Mouse (Mus musculus): ENCODE data around the gene Dcaf17.

Dcaf17 gene

DNA sequence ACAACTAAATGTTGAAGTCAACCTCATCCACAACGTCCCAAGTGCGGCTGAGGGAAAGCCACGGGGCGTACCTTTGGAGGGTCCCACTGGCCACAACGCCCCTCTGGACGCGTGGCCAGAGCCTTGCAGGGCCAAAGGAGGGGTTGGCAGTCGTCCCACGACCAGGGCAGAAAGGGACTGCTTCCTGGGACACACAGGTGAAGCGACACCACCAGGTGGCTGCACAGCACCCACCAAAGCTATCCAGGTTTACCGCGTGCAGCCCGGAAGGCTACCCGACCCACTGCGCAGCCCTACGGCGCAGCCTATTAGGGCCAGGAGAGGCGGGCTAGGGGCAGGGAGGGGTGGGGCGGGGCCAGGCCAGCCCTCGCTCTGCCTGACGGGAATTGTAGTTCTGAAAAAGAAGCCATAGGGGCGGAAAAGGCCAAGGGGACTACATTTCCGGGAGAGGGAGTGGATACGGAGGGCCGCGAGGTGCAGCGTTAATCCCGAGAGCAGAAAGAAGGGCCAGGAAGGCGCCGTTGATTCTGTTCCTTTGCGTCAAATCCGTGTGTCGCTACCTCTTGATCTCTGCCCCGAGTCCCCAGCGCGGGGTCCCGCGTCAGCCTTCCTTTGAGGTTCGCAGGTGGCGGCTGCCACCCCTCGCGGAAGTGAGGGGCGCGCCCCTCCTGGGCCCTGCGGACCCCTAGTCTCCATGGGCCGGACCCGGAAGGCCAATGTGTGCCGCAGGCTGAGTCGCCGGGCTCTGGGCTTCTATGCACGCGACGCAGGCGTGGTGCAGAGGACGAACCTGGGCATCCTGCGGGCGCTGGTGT is at the start of gene Dcaf17, which contains the start of gene Mettl8:
TSS of gene Dcaf17 (plus strand) at position 29 of the 815 bp plus-strand sequence.
TSS of gene Mettl8 (minus strand) at position 284 of the 815 bp plus-strand sequence.
- peak; percentile 94 to 97 for DNase-seq (ENCODE audit: low spot score in 2 of 2)

DNA sequence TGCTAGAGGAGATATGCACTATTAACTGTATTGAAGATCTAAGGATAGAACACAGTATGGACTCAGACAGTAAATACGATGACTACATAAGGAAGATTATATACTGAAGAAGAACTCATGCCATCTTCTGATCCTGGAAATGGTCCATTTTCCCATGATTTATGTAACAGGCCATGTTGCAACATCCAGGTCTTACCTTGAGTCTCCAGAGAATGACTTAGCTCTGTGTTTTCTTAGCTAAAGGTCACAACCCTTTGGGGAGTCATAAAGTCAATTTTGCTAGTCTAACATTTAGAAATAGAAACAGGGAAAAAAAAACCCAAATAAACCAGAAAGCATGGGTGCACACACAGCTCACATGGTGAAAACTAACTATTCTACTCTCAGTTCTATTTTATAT is 43.3 kb upstream of the Dcaf17 start:
- no peak for DNase-seq (ENCODE audit: low spot score in 2 of 2)

DNA sequence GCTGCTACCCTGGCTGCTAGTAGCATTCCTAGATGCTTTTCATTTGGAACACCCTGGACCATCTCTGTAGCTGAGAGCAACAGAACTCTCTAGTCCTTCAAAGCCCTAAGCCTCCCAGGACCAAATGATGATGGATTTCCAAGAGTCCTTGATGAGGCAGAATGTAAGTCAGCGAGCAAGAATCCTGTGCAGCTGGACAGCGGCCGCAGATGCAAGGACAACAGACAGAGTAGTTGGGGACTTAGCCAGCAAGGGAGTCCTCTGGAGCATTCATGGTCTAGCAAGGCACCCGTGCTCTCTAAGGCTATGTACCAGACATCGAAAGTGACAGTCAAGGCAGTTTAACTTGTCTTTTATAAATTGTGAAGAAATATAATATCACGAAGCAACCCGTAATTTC is 41.6 kb upstream of the Dcaf17 start:
- no peak for DNase-seq (ENCODE audit: low spot score in 2 of 2)

DNA sequence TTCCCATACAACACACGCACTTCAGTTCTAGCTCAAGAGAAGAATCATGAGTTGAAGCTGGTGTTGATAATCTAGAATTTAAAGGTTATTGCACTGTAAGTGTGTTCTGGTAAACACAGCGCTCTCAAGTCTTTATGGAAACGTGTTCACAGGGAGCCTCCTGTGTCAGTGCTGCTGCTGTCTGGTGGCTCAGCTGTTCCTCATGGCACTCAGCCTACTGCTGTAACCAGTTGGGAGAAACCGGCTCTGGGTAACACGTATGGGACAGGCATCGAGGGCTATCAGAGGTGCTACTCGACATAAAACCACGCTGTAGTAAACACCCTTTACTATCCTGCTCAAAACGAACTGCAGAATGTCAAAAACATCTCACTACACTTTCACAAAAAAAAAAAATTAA is 35.9 kb upstream of the Dcaf17 start:
- no peak for DNase-seq (ENCODE audit: low spot score in 2 of 2)

DNA sequence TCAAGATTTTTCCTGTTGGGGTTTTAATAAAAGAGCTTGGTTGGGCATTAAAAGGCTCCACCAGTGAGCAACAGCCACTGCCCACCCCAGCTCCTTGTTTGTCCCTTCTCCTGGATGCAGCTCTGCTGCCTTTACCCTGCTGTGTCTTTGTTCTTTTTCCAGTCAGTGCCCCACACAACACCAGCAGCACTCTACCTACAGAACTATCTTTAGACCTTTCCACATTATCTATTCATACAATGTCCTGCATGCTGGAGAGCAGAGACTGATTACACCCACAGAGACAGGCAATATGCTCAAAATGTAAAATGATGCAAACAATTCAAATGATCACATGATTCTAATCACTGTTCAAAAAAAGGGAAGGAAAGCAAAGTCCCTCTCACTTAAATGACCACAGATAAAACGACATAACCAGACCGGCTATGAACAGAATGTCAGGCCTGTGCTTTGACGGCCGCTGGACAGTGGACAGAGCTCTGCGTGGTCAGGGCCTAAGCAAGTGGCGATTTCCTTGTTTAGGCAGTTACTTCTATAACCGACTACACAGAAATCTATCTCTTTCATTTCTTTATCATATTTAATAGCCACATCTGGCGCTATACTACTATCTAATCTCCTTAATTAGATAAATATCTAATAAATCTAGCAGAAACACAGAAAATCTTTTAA is 35.3 kb upstream of the Dcaf17 start:
- DNase-seq (ENCODE audit: low spot score in 2 of 2): no peak

DNA sequence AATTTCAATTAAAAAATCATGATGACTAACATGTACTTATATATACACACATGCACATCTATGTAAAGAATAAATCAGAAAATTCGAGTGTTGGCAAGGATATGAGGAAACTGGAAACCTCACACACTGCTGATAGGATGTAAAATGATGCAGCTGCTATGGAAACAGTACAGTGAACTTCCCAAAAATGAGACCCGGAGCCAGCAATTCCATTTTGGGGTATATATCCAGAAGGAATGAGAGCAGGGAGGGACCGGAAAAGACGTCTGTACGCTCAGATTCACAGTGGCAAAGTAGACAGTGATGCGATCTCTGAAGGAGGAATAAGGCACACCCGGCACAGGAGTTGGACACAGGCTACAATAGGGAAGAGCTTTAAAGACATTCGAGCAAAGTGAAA is 34.5 kb upstream of the Dcaf17 start:
- DNase-seq (ENCODE audit: low spot score in 2 of 2): no peak

DNA sequence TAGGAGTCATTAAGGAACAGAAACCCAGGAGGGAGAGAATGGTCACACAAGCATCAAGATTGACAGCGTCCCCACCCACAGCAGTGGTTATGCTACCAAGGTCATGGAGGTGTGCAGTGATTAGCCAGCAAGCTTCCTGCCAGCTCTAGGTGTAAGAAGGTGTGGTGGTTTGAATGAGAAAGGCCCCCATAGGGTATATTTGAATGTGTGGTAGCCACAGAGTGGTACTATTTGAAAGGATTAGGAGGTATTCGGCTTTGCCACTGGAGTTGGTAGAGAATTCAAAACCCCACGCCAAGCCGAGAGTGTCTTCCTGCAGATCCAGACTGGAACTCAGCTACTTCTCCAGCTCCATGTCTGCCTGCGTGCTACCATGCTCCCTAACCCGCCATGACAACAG is 32.1 kb upstream of the Dcaf17 start:
- DNase-seq (ENCODE audit: low spot score in 2 of 2): no peak

DNA sequence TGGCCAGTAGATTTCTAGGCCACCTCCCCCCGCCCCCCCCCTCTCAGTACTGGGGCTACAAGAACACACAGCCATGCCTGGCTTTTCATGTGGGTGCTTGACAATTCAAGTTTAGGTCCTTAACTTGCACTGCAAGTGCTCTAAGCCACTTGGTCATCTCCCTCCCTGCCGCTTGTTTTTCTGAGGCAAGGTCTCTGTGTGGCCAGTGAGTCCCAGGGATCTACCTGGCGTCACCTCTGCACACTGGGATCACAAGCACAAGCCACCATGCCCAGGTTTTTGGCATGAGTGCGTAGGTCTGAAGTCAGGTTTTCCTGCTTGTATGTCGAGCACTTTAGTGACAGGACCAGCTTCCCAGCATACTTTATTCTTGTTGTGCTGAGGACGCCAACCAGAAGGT is 31.1 kb upstream of the Dcaf17 start:
- DNase-seq (ENCODE audit: low spot score in 2 of 2): no peak

DNA sequence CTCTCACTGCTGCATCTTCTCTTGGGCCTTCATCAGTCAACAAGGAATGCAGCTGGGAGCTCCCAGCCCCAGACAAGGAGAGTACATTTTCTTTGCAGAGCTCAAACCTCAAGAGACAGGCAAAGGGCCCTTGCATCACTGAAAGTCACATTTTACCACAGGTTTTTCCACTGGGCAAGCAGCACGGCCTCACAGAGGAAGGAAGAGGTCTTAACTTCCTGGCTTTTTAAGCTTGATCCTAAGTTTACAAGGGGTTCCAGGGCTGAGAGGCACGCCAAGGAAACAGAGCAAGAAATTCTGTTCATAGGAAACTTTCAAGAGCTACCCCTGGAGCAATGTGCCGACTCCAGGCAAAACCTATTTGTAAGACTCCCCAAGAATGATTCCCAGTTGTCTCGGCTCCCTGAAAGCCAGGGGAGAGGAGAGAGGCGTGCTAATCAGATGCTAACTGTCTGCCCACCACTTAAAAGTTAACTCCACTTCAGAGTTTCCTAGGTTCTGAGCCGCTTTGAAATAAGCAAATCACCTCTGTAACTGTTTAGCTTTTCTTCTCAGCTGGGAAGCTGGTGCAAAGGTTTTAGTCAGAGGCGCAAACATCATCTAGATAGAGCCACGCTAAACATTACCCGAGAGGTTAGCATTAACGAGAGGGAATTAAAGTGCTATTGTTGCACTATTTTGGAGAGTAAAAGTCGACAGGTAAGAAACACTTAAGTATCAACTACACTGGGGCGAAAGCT is 29.4 kb upstream of the Dcaf17 start:
- DNase-seq (ENCODE audit: low spot score in 2 of 2): no peak

DNA sequence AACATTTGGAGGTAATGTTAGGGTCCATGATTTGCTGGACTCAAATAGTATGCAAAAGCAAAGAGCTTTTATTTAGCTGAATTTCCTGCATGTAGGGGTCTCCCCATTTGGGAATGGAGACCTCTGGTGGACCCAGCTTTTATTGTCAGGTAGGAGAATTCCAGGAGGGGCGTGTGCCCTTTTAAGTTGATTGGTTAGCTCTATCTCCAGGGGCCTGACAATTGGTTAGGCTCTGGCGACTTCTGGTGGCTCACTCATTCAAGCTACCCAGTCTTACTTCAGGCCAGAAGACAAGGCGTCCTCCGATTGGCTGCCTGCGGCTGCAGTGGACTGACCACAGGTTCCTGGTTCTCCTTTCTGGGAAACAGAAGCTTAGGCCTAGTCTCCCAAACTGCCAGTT is 28.3 kb upstream of the Dcaf17 start:
- no peak for DNase-seq (ENCODE audit: low spot score in 2 of 2)

DNA sequence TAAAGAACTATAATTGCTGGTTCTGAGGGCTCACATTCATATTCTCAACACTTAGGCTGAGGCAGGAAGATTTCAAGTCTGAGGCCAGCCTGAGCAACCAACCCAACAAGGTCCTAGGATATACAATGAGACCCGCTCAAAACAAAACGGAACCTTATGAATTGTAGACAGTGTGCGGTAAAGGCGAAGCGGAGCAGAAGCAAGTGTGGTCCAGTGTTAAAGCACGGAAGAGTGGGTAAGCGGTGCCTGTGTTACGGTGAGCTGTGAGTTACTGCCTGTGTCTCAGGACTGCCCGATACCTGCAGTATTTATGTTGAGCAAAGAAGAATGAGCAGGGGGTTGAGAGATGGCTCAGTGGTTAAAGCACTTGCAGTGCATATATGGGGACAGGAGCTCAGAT is 27.5 kb upstream of the Dcaf17 start:
- DNase-seq (ENCODE audit: low spot score in 2 of 2): no peak

DNA sequence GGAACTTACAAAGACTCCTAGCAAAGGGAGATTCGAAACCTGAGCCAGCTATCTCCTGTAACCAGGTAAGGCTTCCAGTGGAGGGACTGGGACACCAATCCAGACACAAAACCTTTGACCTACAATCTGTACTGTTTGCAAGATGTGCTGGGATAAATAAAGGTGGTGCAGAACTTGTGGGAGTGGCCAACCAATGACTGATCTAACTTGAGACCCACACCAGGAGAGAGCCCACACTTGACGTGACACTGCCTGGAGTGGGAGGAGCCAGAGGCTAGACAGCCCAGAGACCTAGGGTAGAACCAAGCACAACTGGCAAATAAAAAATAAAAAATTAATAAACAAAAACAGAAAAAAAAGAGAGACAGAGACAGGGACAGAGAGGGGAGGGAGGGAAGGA is 24.5 kb upstream of the Dcaf17 start:
- no peak for DNase-seq (ENCODE audit: low spot score in 2 of 2)

DNA sequence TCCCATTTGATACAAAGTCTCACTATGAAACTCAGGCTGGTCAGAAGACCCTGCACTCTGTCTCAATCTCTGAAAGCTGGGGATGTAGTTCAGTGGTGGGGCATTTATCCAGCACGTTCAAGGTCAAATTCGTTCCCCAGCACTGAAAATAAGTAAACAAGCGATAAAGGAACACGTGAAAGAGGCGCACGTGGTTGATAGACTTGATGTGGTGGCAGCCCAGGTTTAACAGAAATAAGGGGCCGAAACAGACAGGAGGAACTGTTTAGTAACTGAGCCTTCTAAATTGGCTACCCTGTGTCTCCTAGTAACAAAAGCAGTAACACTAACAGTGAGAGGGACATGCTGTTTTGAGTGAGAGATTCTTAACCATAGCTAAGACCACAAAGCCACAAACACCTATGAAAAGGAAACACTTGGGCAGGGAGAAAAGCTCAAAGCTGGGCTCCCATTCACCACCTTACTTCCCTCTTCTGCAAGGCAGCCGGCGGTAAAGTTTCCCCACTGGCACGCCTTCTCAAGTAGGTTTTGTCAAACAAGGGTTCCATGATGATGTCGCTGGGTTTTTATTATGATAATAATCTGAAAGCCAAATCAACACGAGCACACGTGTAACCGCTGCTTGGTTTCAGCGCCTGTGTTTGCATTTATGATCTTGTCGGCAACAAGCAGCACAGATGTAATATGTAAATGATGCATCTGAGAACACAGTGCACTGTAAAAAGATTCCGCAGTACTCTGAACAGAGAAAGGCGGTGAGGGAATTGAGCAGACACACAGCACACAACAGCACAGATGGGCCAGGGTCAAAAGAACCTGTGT is 22.9 kb upstream of the Dcaf17 start:
- no peak for DNase-seq (ENCODE audit: low spot score in 2 of 2)

DNA sequence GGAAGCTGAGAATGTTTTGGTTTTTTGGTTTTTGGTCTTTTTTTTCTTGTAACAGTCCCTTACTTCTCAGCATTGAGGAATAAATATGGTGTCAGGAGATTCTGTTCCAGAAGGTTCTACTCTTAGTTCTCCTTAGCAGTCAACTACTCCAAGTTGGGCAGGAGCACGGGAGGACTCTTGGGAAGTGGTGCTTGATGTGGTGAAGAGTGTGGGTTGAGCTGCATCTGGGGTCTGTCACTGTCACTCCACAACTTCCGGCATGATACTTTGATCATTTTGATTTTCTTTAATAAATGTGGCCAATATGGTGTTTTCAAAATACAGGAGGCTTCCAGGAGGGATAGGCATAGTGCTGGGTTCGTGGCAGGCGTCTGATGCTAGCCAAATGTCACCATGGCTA is 22.1 kb upstream of the Dcaf17 start:
- no peak for DNase-seq (ENCODE audit: low spot score in 2 of 2)

DNA sequence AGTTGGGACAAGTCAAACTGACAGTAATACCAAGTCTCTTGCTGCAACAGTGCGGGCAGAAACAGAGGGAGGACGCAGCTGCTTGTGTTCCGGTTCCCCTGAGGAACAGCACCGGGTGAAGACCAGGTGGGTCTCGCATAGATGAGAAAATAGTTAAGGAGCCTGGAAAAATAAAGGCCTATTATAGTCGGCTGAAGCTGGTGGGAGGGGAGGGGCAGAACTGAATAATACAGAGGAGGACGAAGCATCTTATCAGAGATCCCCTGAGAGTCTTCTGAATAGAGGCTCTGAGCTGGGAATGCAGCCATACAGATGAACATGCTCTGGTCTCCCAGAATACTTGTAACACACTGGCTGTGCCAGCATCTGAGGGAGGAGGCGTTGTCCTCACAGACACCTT is 21.1 kb upstream of the Dcaf17 start:
- DNase-seq (ENCODE audit: low spot score in 2 of 2): no peak

DNA sequence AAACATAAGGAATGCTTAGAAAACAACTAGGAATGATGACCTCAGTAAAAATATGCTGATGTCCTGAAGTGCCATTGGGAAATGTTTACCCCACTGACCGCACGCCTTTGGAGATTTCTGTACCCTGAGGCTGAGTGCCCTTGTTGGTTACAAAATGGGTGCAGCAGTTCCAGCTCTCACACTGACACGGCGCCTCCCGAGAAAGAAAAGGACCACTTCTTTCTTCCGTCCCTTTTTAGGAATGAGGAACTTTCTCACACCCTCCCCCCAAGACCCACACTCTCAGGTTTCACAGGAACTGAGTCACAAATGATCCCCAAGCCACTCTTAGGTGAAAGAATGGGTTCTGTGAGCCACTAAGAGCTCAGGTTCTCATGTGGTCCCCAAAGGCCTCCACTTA is 17.7 kb upstream of the Dcaf17 start:
- no peak for DNase-seq (ENCODE audit: low spot score in 2 of 2)

DNA sequence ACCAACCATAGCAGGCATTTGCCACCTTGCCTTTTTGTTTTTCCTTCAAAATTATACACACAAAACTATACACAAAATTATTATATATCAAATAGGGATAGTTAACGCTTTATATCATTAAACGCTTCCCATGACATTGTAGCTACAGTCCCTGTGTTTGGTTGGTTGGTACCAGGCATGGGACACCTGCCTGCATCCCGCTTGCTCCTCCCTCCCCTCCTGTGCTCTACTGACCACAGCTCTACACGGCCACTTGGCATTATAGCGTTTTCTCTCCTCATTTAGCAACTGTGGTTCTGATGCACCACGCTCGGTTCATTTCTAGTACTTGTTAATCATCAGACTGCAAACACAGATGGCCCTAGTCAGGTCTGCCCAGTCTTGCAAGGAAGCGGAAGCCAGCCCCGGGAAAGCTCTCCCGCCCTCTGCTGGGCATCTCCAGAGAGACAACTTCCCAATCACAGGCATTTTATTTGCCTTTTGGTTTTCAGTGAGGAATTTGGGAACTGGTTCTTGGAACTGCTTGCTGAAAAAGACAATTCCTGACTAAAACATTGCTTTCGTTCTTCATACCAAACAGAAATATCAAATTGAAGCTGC is 15.5 kb upstream of the Dcaf17 start:
- peak; percentile 46 to 79 for DNase-seq (ENCODE audit: low spot score in 2 of 2)

DNA sequence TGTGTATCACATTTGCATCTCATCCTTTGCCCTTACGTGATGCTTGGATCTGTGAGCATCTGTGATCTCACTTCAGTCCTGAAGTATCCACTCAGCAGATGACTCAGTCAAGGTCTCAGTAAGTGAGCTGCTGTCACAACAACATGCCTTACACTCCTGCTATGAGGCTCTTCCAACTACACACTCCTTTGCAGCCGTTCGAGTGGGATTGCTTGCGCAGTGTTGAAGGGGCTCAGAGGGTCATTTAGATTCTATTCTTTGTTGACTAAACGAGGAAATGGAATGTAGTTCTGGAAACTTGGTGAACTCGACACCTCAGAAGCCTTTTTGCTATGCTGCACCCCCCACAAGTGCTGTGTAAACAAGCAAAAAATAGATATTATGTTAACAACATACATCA is 9.0 kb upstream of the Dcaf17 start:
- no peak for DNase-seq (ENCODE audit: low spot score in 2 of 2)

DNA sequence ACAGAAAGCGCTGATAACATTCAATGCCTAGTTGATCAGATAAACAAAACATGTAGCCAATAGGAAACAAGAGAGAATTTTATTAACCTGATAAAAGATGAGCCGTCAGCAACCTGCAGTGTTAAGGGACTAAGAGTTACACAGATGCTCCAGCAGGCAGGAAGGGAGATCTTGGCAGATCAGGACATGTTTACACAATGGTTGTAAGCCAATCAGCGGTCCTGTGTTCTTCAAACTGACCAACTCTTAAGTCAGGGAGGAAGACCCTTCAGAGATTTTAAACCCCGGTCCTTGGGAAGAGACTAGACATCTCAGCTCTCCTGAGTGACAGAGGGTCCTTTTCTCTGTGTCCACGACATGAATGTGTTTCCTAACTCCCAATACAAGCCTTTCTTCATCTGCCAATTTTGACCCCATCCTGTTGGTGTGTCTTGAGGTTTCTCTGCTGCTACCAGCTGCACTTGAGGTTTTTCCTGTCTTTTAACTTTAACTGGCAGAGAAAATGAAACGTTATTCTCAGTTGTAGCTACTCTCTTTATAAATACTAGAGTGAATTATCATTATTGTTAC is 8.3 kb upstream of the Dcaf17 start:
- DNase-seq (ENCODE audit: low spot score in 2 of 2): no peak

DNA sequence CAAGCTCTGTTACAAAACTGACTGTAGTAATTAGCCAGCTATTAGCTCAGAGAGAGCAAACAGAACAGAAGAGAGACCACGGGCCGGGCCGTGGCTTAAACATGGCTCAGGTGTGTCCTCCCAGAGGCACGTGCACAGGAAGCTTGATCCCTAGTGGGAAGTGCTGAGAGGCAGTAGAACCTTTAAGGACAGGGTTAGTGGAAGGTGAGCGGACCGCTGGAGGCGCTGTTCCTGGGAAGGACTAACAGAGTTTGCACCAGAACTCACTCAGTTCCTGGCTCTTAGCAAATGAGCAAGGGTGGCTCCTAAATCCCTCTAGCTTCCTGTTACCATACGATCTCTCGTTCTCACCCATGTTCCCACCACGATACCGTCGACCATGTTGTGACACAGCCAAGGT is 6.2 kb upstream of the Dcaf17 start:
- DNase-seq (ENCODE audit: low spot score in 2 of 2): no peak

DNA sequence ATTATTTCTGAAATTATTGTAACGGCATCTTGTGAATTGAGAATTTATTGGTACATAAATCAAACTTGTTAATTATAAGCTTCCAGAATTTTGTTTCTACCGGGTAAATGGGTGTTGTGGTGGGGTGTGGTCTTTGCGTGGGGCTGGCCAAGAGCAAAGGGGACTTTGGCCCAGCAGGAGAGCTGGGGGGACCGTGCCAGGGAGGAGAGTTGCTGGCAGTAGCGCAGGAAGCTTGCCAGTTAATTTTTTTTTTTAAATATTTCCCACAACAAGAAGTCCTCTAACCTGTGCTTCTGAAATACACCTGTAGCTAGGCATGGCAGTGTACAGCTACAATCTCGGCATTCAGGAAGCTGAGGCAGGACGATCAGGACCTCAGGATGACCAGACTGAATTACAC is 4.6 kb upstream of the Dcaf17 start:
- no peak for DNase-seq (ENCODE audit: low spot score in 2 of 2)

Measured in spleen, postnatal 4 days (tissue).